Mouse (Mus musculus): ENCODE data around the gene Wbp11. TPM values are rescaled to one million over a fixed set of nuclear protein-coding genes. Genes with fewer than 3 reads are reported as not detected.

The Wbp11 gene
- polyA plus RNA-seq, 1 experiment: 31.3 TPM

DNA sequence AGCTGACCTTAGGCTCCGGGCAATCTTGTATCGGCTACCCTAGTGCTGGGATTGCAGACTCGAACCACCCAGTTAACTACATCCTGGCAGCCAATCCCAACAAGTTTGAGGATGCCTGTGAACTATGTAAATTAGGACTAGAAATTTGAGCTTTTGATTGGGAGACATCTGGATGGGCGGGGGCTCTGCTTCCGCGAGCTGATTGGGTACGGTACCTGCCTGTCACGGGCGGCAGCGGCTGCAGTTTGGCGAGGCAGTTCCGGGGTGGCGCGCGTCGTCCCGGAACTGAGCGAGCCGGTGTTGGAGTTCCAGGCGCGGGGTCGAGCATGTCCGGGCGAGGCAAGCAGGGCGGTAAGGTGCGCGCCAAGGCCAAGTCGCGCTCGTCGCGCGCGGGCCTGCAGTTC, 20.0 kb downstream of the Wbp11 start, which contains the start of gene H2afj:
TSS of gene H2afj (plus strand) at position 231 of the 404 bp plus-strand sequence.
- WGBS: under 1% methylated on average over 34 of the region's 34 CpGs

DNA sequence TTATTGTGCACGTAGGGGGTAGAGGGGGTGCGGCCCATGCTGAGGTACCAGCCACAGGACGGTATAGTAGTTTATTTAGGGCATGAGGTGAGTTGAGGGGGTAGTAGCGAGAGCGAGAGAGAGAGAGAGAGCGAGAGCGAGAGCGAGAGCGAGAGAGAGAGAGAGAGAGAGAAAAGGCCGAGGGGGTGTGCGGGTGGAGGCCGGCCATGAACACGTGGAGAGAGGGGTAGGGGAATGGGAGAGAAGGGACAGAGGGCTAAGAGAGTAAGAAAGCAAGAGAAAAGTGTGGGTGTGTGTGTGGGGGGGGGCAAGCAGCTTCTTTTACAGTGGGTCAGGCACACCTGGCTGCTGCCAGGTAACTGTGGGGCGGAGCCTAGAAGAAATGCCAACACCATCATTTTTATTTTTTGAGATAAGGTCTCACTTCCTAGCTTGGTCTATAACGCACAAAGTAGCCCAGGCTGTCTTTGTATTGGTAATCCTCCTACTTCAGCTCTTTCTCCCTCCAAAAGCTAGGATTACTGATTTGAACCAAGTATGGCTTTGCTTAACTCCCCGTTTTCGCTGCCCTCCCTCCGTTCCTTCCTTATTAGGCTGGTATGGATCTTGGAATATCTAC, 20.5 kb downstream of the Wbp11 start:
- no peak for DNase-seq
- 41% methylated on average over 18 of the region's 18 CpGs for WGBS
- TF ChIP-seq CTCF (IDR thresholded peaks at IDR 0.05; ENCODE audit: insufficient read depth, low read length): no peak
- no peak for TF ChIP-seq POLR2A (IDR thresholded peaks at IDR 0.05; ENCODE audit: borderline replicate concordance, extremely low read depth, low read depth, low read length)
- Histone ChIP-seq H3K4me3 (replicated peaks; ENCODE audit: extremely low read depth, low read depth, low read length) (peak overlapping the region; percentile 65), H3K4me1 (ENCODE audit: control insufficient read depth, insufficient read depth, low read length) (peaks cover 5% of the 10 kb centered on the region; the same call in 1 of the 2 replicates)

More for the DNA sequence above, 20.0 kb downstream of the Wbp11 start, which contains the start of gene H2afj:
- Histone ChIP-seq H3K4me1 (ENCODE audit: control insufficient read depth, insufficient read depth, low read length) (peaks cover 5% of the 10 kb centered on the region; the same call in 1 of the 2 replicates), H3K4me3 (replicated peaks; ENCODE audit: extremely low read depth, low read depth, low read length) (peak within 1 kb of the TSS; percentile 71)
- TF ChIP-seq CTCF (IDR thresholded peaks at IDR 0.05; ENCODE audit: insufficient read depth, low read length) (no peak), POLR2A (IDR thresholded peaks at IDR 0.05; ENCODE audit: borderline replicate concordance, extremely low read depth, low read depth, low read length) (peak; percentile 76; the same call in 1 of the 2 replicates)
- DNase-seq: peak; percentile 99

DNA sequence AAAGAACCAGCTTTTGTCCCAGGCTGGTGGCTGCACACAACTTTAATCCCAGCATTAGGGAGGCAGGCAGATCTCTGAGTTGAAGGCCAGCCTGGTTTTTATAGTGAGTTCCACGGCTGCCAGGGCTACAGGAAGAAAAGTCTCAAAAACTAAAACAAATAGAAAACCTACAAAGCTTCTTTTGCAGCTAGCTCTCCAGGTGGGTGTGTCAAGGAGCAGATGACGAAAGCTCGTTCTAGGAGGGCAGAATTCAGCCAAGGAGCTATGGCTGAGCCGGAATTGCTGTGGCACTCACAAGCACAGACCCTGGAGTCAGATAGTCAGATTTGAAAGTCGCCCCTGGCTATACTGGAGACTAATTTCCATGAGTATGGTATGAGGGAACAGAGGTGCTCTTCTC, 21.2 kb downstream of the Wbp11 start:
- no peak overlapping the region for H3K4me3 ChIP-seq (replicated peaks; ENCODE audit: extremely low read depth, low read depth, low read length)

DNA sequence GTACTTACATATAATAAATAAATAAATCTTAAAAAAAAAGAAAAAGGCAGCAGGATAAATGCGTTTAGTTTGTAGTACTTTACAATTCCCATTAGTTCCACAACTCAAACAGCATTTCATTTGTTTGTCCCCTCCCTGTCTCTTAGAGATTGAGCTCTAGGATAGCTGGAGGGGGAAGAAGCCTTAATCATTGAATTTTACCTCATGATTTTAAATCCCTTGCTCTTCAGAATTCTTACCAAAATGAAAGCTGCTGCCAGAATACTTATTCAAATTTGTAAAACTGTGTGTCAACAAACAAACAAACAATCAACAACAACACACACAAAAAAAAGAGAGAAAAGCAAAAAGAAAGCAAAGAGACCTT, 22.6 kb downstream of the Wbp11 start:
- 51% methylated on average over 1 of the region's 1 CpGs for WGBS

More for the DNA sequence above, 21.2 kb downstream of the Wbp11 start:
- 69% methylated on average over 5 of the region's 5 CpGs for WGBS
- no peak for TF ChIP-seq CTCF (IDR thresholded peaks at IDR 0.05; ENCODE audit: insufficient read depth, low read length)
- peak; percentile 39; the same call in 1 of the 2 replicates for TF ChIP-seq POLR2A (IDR thresholded peaks at IDR 0.05; ENCODE audit: borderline replicate concordance, extremely low read depth, low read depth, low read length)
- H3K4me1 ChIP-seq (ENCODE audit: control insufficient read depth, insufficient read depth, low read length): peaks cover 5% of the 10 kb centered on the region; the same call in 1 of the 2 replicates
- DNase-seq: peak; percentile 59

DNA sequence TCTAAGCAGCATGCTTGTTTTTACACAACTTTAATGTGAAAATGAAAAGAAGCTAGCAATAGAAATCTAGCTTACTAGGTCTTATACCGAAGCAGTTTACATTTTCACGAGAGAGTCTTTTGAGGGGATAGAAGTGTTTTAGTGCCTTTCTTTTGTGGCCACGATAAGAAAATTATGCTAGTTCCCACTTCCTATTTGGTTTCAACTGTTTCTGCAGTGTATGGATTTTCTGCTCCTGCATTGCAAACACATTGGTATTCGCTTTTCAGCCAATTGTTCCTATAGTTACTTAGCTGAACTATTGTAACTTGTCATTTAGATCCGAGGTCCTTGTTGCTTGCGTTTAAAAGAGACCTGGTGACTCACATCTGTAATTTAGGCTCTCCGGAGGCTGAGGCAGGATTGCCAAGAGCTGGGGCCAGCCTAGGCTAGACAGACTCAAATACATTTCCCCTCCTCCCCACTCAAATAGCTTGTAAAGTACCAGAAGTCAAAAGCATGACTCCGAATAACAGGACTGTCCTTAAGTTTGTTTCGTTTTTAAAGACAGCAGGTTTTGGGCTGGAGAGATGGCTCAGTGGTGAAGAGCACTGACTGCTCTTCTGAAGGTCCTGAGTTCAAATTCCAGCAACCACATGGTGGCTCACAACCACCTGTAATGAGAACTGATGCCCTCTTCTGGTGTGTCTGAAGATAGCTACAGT, 23.2 kb downstream of the Wbp11 start:
- 10% methylated on average over 9 of the region's 9 CpGs for WGBS
- no peak for DNase-seq
- Histone ChIP-seq H3K4me3 (replicated peaks; ENCODE audit: extremely low read depth, low read depth, low read length) (peak overlapping the region; percentile 56), H3K4me1 (ENCODE audit: control insufficient read depth, insufficient read depth, low read length) (peaks cover 5% of the 10 kb centered on the region; the same call in 1 of the 2 replicates)
- TF ChIP-seq CTCF (IDR thresholded peaks at IDR 0.05; ENCODE audit: insufficient read depth, low read length) (no peak), POLR2A (IDR thresholded peaks at IDR 0.05; ENCODE audit: borderline replicate concordance, extremely low read depth, low read depth, low read length) (no peak)

More for the DNA sequence above, 22.6 kb downstream of the Wbp11 start:
- no peak overlapping the region for H3K4me3 ChIP-seq (replicated peaks; ENCODE audit: extremely low read depth, low read depth, low read length)
- DNase-seq: no peak
- H3K4me1 ChIP-seq (ENCODE audit: control insufficient read depth, insufficient read depth, low read length): peaks cover 5% of the 10 kb centered on the region; the same call in 1 of the 2 replicates
- no peak for TF ChIP-seq POLR2A (IDR thresholded peaks at IDR 0.05; ENCODE audit: borderline replicate concordance, extremely low read depth, low read depth, low read length)
- TF ChIP-seq CTCF (IDR thresholded peaks at IDR 0.05; ENCODE audit: insufficient read depth, low read length): no peak

DNA sequence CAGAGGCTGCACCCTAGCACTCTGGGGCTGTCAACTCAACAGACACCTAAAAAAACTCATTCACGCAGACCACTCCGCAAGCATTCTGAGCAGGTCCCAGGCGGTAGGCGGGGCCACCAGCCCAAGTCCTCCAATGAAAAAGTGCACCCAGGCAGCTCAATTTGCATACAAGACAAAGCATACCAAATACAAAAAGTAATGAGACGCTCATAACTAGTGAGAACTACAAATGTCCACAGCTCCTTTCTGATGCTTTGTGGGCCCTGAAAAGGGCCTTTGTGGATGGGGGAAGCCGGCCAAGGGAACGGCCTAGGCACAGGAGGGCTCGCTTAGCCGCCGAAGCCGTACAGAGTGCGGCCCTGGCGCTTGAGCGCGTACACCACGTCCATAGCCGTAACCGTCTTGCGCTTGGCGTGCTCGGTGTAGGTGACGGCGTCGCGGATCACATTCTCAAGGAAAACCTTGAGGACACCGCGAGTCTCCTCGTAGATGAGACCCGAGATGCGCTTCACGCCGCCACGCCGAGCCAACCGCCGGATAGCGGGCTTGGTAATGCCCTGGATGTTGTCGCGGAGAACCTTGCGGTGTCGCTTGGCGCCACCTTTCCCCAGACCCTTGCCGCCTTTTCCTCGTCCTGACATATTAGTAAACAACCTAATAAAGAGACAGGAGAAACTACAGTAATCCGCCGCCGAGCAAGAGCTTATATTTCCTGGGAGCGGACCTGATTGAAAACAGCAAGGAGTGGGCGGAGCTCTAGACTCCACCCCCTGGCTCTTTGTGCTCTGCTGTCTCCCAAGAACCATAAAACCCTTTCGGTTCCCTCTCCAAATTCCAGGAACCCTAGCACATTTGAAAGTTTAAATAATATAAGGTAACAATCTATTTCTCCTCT, 24.0 kb downstream of the Wbp11 start, which contains the start of gene Hist4h4:
TSS of gene Hist4h4 (minus strand) at position 677 of the 895 bp plus-strand sequence.
- under 1% methylated on average over 50 of the region's 50 CpGs for WGBS
- Histone ChIP-seq H3K4me3 (replicated peaks; ENCODE audit: extremely low read depth, low read depth, low read length) (peak within 1 kb of the TSS; percentile 99), H3K4me1 (ENCODE audit: control insufficient read depth, insufficient read depth, low read length) (no peaks in the 10 kb centered on the region)
- peak; percentile 98 for TF ChIP-seq POLR2A (IDR thresholded peaks at IDR 0.05; ENCODE audit: borderline replicate concordance, extremely low read depth, low read depth, low read length)
- no peak for TF ChIP-seq CTCF (IDR thresholded peaks at IDR 0.05; ENCODE audit: insufficient read depth, low read length)
- DNase-seq: peak; percentile 99

DNA sequence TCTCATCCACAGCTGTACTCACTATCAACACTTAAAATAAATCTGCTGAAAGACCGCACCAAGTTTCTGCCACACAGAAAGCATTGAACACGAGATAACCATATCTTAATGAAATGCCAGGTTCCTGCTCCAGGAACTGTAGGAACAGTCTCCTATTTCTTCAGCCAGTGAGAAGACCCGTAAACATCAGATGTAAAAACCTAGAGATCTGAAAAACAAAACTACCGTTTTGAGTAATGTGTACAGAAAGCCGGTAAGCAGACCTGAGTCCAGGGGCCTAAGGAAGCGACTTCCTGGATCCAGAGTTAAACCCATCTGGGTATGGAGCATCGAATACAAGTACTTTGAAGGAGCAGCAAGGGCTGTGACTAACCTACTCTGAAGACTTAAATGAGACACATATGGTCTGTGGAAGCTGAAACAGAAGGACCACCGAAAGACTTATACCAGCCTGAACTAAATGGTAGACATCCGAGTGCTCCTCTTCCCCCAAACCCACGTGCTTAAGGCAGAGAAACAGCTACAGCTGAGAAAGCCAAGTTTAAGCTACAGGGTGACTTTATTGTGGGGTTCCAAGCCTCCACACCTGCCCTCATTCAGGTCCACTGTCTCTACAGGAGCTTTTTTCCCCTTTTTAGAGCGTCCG, 24.8 kb downstream of the Wbp11 start:
- WGBS: 12% methylated on average over 12 of the region's 12 CpGs
- no peaks in the 10 kb centered on the region for H3K4me1 ChIP-seq (ENCODE audit: control insufficient read depth, insufficient read depth, low read length)
- no peak for DNase-seq
- H3K4me3 ChIP-seq (replicated peaks; ENCODE audit: extremely low read depth, low read depth, low read length): peak overlapping the region; percentile 7
- TF ChIP-seq POLR2A (IDR thresholded peaks at IDR 0.05; ENCODE audit: borderline replicate concordance, extremely low read depth, low read depth, low read length) (no peak), CTCF (IDR thresholded peaks at IDR 0.05; ENCODE audit: insufficient read depth, low read length) (no peak)

DNA sequence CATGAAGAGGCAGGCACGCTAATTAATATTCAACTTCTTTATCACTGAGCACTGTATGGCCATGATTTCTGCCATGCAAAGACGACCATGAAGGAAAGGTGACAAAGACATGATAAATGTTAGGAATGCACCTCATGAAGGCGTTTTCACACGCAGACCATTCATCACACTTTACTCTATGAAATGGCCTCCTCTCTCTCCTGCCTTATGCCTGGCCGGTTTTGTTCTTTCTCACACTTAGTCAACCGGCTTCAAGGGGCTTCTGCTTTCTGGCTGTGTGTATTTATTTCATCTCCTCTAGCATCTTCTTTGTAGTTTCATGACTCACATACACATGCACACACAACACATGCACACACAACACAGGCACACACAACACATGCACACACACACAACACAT, 26.8 kb downstream of the Wbp11 start:
- 71% methylated on average over 6 of the region's 6 CpGs for WGBS
- DNase-seq: no peak
- H3K4me1 ChIP-seq (ENCODE audit: control insufficient read depth, insufficient read depth, low read length): no peaks in the 10 kb centered on the region
- no peak for TF ChIP-seq CTCF (IDR thresholded peaks at IDR 0.05; ENCODE audit: insufficient read depth, low read length)
- TF ChIP-seq POLR2A (IDR thresholded peaks at IDR 0.05; ENCODE audit: borderline replicate concordance, extremely low read depth, low read depth, low read length): no peak
- no peak overlapping the region for H3K4me3 ChIP-seq (replicated peaks; ENCODE audit: extremely low read depth, low read depth, low read length)
